Mouse (Mus musculus) small intestine, adult 2 months (tissue): ENCODE data around the gene Kcnb1.

Source experiments
- CTCF ChIP-seq: fragments of 200-500 bp; IDR thresholded peaks from 2 replicates; pipeline ENCODE4 v1.5.1; 2012; ENCODE audit warnings: low read depth, mild to moderate bottlenecking, control low read depth, inconsistent platforms, low read length, moderate library complexity, mixed read lengths; ENCODE audit not compliant: insufficient replicate concordance, insufficient read length; ENCODE audit errors: extremely low read depth
- POLR2A ChIP-seq: fragments of 200-500 bp; IDR thresholded peaks from 2 replicates; pipeline ENCODE4 v1.6.1; 2012; ENCODE audit warnings: low read depth, mild to moderate bottlenecking, control low read depth, inconsistent platforms, low read length, moderate library complexity

DNA sequence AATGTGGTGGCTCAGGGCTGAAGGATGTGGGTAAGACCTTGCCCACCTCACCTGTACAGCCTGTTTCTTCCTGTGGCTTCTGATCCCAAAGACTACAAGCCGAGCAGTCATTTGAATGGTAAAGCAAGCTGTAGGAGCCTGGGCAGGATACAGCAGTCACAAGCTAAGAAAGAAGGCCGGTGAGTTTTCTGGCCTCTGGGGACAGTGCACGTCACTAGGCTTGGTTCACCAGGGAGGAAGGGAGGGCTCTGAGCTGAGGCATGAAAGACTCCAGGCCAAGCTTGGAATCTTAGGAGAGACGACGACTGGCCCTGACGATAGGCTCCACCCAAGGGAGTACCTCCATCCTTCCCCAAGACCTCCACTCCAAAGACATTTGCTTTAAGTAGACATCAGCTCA, 51.3 kb downstream of the Kcnb1 start:
- TF ChIP-seq CTCF (no peak), POLR2A (no peak)
